Mouse (Mus musculus): ENCODE measurements around the gene Cldn3. TPM values are rescaled to one million over a fixed set of nuclear protein-coding genes. Genes with fewer than 3 reads are reported as not detected.

Cldn3 gene
- polyA plus RNA-seq, 1 experiment from 2014 or later = 137 TPM

DNA sequence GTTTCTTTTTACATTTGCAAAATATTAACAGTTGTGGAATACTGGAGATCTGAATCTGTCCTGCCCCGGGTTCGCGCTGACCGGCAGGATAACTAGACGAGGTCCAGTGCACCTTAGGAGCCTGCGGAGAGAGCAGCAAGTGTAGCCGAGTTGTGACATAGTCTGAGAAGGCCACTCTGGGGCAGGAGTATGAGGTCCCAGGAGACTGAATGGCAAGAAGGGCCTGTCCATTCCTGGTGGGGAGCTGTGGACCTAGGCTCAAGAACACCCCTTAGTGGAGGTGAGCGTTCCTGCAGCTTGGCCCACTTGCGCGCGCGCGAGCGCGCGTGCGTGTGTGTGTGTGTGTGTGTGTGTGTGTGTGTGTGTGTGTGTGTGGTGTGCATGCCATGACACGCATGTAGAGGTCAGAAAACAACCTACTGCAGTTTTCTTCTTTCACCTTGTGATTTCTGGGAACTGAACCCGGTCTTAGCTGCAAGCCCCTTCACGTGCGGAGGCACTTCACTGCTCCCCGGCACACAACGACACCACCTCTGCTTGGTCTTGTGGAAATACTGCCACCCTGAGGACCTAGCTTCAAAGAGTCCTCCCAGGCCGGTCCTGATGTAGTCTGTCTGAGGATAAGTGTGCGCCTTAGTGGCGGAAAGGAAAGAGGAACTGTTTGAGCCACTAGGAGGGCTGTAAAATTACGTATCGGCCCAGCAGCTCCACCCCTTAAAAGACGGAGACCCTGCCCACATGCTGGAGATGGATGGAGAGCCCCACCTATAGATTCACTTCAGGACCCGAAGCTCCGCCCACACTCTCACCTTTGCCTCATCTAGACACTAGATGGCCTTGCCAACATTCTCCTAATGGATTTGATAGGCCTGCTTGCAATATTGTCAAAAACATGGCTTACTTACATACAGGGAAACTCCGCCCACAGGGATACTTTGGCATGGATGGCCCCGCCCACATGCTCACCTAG, 19.9 kb upstream of the Cldn3 start:
- Histone ChIP-seq H3K36me3 (ENCODE audit: insufficient read depth) (no peaks in the 10 kb centered on the region), H3K4me3 (ENCODE audit: low read depth, low read length) (peak overlapping the region; percentile 25), H3K4me2 (peak overlapping the region; percentile 61), H3K9me3 (ENCODE audit: low read depth, low read length) (no peaks in the 10 kb centered on the region), H3K9ac (no peak overlapping the region), H3K27me3 (ENCODE audit: insufficient read depth, low read length) (no peaks in the 10 kb centered on the region), H3K27ac (ENCODE audit: low read depth) (peak overlapping the region; percentile 67), H3K4me1 (ENCODE audit: insufficient read depth) (no peaks in the 10 kb centered on the region; the same call in 1 of the 2 replicates)
- peak; percentile 46 for TF ChIP-seq CTCF (IDR thresholded peaks at IDR 0.05; ENCODE audit: low read depth)
- peak; percentile 83 for DNase-seq
- ATAC-seq (ENCODE audit: insufficient read depth) = peak; percentile 76
- 4% methylated on average over 33 of the region's 33 CpGs for WGBS

DNA sequence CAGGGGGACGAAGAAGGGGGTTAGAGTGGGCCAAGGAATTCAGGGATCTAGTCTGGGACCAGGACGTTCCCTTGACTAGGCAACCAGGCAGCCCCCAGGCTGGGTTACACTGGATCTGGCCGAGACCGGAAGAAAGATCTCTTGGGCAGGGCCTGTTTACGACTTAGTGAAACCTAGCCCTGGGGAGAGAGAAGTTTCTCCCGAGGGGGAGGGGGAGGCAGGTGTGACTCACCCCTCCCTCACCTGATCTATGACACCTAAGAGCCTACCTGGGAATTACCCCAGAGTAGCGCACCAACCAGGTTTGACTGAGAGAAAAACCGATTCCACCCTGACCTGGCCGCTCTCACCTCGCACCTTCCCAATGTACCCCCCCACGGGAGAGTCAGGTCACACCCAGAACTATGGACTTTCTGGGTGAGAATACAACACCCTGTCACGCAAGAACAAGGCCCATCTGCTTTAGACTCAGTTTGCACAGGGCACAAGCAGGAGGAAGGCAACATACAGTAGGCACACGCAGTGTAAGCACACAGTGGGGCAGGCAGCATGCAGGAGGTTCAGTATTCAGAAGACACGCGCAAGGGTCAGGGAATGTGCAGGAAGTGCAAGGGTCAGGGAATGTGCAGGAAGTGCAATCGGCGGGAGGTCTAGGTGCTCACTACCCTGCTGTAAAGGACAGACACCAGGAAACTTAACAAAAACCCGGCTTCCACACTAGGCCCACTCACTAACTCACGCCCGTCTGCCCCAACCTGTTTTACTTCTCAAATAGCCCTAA, 18.7 kb upstream of the Cldn3 start:
- Histone ChIP-seq H3K9ac (no peak overlapping the region), H3K36me3 (ENCODE audit: insufficient read depth) (no peaks in the 10 kb centered on the region)
- no peak for ATAC-seq (ENCODE audit: insufficient read depth)

DNA sequence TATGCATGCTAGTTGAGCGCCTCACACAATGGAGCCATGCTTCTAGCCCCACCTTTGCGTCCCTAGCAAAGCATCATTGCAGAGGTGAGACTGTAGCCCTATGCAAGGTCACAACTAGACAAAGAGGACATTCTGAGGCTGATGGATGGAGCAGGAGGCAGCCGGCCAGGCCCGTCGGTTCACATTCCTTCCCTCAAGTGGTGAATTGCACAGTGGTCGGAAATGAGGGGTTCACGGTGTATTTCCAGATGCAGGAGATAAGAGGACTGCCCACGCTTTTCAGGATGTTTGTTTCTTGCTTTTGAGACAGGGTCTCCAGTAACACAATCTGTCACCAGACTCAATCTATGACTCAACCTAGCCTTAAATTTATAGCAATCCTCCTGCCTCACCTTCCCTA, 15.3 kb upstream of the Cldn3 start:
- DNase-seq = peak; percentile 69
- WGBS = 42% methylated on average over 8 of the region's 8 CpGs

More for the DNA sequence above, 18.7 kb upstream of the Cldn3 start:
- Histone ChIP-seq H3K4me3 (ENCODE audit: low read depth, low read length) (no peak overlapping the region), H3K4me1 (ENCODE audit: insufficient read depth) (no peaks in the 10 kb centered on the region; the same call in 1 of the 2 replicates), H3K4me2 (no peak overlapping the region), H3K27me3 (ENCODE audit: insufficient read depth, low read length) (no peaks in the 10 kb centered on the region), H3K27ac (ENCODE audit: low read depth) (peak overlapping the region; percentile 67), H3K9me3 (ENCODE audit: low read depth, low read length) (no peaks in the 10 kb centered on the region)
- no peak for TF ChIP-seq CTCF (IDR thresholded peaks at IDR 0.05; ENCODE audit: low read depth)
- peak; percentile 54 for DNase-seq
- WGBS = 52% methylated on average over 20 of the region's 20 CpGs

DNA sequence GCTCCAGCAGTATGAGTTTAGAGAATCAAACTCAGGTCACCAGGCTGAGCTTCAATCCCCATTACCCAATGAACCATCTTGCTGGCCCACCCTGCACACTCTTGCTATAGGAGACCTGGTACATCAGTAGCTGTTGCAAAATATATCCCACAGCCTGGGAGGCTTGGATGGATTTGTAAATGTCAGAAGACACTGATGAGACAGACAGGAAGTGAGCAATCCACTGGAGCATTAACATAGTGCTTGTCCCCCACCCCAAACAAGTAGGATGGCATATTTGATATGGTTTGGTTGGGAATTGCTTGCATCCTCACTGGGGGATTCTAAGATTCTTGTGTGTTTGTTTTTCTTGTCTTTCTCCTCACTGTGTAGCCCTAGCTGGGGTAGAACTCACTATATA, 12.9 kb upstream of the Cldn3 start:
- DNase-seq (no peak), ATAC-seq (ENCODE audit: insufficient read depth) (no peak)
- H3K4me2 ChIP-seq = no peak overlapping the region
- H3K27me3 ChIP-seq (ENCODE audit: insufficient read depth, low read length) = no peaks in the 10 kb centered on the region
- H3K4me3 ChIP-seq (ENCODE audit: low read depth, low read length) = no peak overlapping the region
- H3K9ac ChIP-seq = no peak overlapping the region
- TF ChIP-seq CTCF (IDR thresholded peaks at IDR 0.05; ENCODE audit: low read depth) = no peak
- H3K36me3 ChIP-seq (ENCODE audit: insufficient read depth) = no peaks in the 10 kb centered on the region
- H3K27ac ChIP-seq (ENCODE audit: low read depth) = no peak overlapping the region; the same call in 1 of the 2 replicates
- no peaks in the 10 kb centered on the region for H3K9me3 ChIP-seq (ENCODE audit: low read depth, low read length)
- H3K4me1 ChIP-seq (ENCODE audit: insufficient read depth) = no peaks in the 10 kb centered on the region; the same call in 1 of the 2 replicates

More for the DNA sequence above, 15.3 kb upstream of the Cldn3 start:
- ATAC-seq (ENCODE audit: insufficient read depth) = 0 out of 2 replicates have a peak, but pooled peaks have one; percentile 19
- peak overlapping the region; percentile 79 for H3K27ac ChIP-seq (ENCODE audit: low read depth)
- no peaks in the 10 kb centered on the region for H3K27me3 ChIP-seq (ENCODE audit: insufficient read depth, low read length)
- no peaks in the 10 kb centered on the region for H3K36me3 ChIP-seq (ENCODE audit: insufficient read depth)
- no peak overlapping the region for H3K4me3 ChIP-seq (ENCODE audit: low read depth, low read length)
- no peaks in the 10 kb centered on the region for H3K9me3 ChIP-seq (ENCODE audit: low read depth, low read length)
- H3K9ac ChIP-seq = no peak overlapping the region
- H3K4me1 ChIP-seq (ENCODE audit: insufficient read depth) = no peaks in the 10 kb centered on the region; the same call in 1 of the 2 replicates
- no peak overlapping the region for H3K4me2 ChIP-seq
- TF ChIP-seq CTCF (IDR thresholded peaks at IDR 0.05; ENCODE audit: low read depth) = no peak

DNA sequence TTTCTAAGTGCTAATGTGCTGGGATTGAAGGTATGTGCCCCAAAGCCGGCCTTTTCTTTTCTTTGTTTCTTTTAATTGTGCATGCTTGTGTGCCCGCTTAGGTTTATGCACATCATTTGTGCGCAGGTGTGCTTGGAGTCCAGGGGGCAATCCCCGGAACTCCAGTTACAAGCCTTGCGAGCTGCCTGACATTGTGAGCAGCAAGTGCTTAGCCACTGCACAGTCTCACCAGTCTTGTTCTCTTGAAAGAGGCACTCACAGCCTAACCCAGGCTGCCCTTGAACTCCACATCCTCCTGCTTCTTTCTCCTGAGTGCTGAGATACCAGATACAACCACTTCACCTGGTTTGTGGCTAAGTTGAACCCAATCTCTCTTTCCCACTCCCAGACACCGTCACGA, 12.5 kb upstream of the Cldn3 start:
- Histone ChIP-seq H3K27me3 (ENCODE audit: insufficient read depth, low read length) (no peaks in the 10 kb centered on the region), H3K4me1 (ENCODE audit: insufficient read depth) (no peaks in the 10 kb centered on the region; the same call in 1 of the 2 replicates), H3K4me3 (ENCODE audit: low read depth, low read length) (no peak overlapping the region), H3K9me3 (ENCODE audit: low read depth, low read length) (no peaks in the 10 kb centered on the region), H3K27ac (ENCODE audit: low read depth) (peak overlapping the region; percentile 71), H3K9ac (no peak overlapping the region), H3K36me3 (ENCODE audit: insufficient read depth) (no peaks in the 10 kb centered on the region), H3K4me2 (no peak overlapping the region)
- TF ChIP-seq CTCF (IDR thresholded peaks at IDR 0.05; ENCODE audit: low read depth) = no peak
- 67% methylated on average over 7 of the region's 7 CpGs for WGBS
- DNase-seq (no peak), ATAC-seq (ENCODE audit: insufficient read depth) (no peak)

DNA sequence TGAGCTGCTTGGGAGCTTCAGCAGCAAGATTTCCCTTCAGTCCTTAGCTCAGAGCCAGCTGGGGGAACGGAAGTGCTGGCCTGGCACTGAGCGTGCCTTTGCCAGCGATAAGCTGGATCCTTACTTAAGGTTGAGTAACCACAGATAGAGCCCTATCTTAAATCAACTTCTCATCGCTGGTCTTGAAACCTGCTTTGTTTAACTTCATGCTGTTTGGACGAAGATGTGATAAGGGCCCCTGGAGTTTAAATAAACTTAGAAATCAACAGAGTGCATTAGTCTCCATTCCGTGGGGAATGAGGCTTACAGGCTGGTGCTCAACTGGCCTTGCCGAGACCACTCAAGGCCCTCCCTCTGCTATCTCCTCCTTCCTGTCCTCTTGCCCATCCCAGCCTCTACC, 11.7 kb upstream of the Cldn3 start:
- WGBS = 7% methylated on average over 7 of the region's 7 CpGs
- TF ChIP-seq CTCF (IDR thresholded peaks at IDR 0.05; ENCODE audit: low read depth) = no peak
- no peak overlapping the region for H3K9ac ChIP-seq

More for the DNA sequence above, 11.7 kb upstream of the Cldn3 start:
- H3K27me3 ChIP-seq (ENCODE audit: insufficient read depth, low read length) = no peaks in the 10 kb centered on the region
- H3K27ac ChIP-seq (ENCODE audit: low read depth) = peak overlapping the region; percentile 71; the same call in 1 of the 2 replicates
- H3K36me3 ChIP-seq (ENCODE audit: insufficient read depth) = no peaks in the 10 kb centered on the region
- no peaks in the 10 kb centered on the region; the same call in 1 of the 2 replicates for H3K4me1 ChIP-seq (ENCODE audit: insufficient read depth)
- H3K9me3 ChIP-seq (ENCODE audit: low read depth, low read length) = no peaks in the 10 kb centered on the region
- ATAC-seq (ENCODE audit: insufficient read depth) (peak; percentile 56; the same call in 1 of the 2 replicates), DNase-seq (peak; percentile 56)
- no peak overlapping the region for H3K4me3 ChIP-seq (ENCODE audit: low read depth, low read length)
- no peak overlapping the region for H3K4me2 ChIP-seq

Data from lung, embryonic 14.5 days (tissue).